Mouse (Mus musculus) liver, embryonic 14 days (tissue): ENCODE measurements around the gene Gm21488. TPM values are rescaled to one million over a fixed set of nuclear protein-coding genes. Genes with fewer than 3 reads are reported as not detected.

Experiments
- polyA plus RNA-seq: library from polyadenylated mRNA; depleted of rRNA; stranded (reverse); fragments of >200 nt; gene quantifications from 2 replicates; pipeline ENCODE4 v1.2.3, GENCODE M21; 2012; rRNA removed

Gene Gm21488
- polyA plus RNA-seq: not detected in 2 replicates

DNA sequence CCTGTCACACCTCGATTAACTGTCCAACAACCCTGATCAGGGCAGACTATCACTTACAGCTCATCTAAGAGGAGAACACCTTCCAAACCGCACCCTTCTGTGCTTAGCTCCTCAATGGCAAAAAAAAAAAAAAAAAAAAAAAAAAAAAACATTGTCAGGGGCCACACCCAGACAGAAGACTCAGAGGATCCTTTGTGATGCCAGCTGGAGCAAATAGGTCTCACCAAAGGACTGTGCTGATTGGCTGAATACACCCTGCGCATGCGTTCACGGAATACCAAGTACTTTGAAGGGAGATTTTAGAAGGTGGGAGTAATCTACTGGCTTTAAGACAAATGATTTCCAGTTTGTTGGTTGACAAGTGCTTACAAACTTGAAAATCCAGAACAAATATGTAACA lies at the start of gene Gm21488:
Gm21488 (minus strand) TSS at position 101 of the 400 bp plus-strand sequence.

